Mouse (Mus musculus) myocyte (in vitro differentiated cells): ENCODE measurements around the gene Nktr.

Experiments
- CEBPB ChIP-seq: IDR thresholded peaks from 2 replicates; pipeline ENCODE4 v1.6.1; 2011; ENCODE audit warnings: mild to moderate bottlenecking, moderate library complexity; ENCODE audit not compliant: poor library complexity, insufficient read depth, severe bottlenecking
- E2F4 ChIP-seq: IDR thresholded peaks from one replicate; pipeline ENCODE4 v1.6.1; 2011; ENCODE audit warnings: mild to moderate bottlenecking, control low read depth, moderate library complexity; ENCODE audit not compliant: insufficient read depth
- MAX ChIP-seq: IDR thresholded peaks from one replicate; pipeline ENCODE4 v1.6.1; 2011; ENCODE audit warnings: low read depth, mild to moderate bottlenecking, control low read depth
- MYOD1 ChIP-seq, 3 experiments: IDR thresholded peaks; one replicate each; pipeline ENCODE4 v1.6.1; 2011; ENCODE audit warnings: control low read depth in 2 of 3, low read depth in 2 of 3, mild to moderate bottlenecking in 2 of 3, moderate library complexity in 1 of 3; ENCODE audit not compliant: insufficient read length in 2 of 3, control insufficient read depth in 1 of 3
- MYOG ChIP-seq, 3 experiments: IDR thresholded peaks; one replicate each; pipeline ENCODE4 v1.6.1; 2011; ENCODE audit warnings: control low read depth in 2 of 3, low read depth in 2 of 3, mild to moderate bottlenecking in 2 of 3; ENCODE audit not compliant: insufficient read length in 2 of 3, control insufficient read depth in 1 of 3, insufficient read depth in 1 of 3
- POLR2A ChIP-seq: IDR thresholded peaks from one replicate; pipeline ENCODE4 v1.6.1; 2011; ENCODE audit warnings: low read depth, mild to moderate bottlenecking, control low read depth, moderate library complexity; ENCODE audit not compliant: insufficient read length
- POLR2AphosphoS2 ChIP-seq: IDR thresholded peaks from one replicate; pipeline ENCODE4 v1.6.1; 2011; ENCODE audit warnings: low read depth, control low read depth; ENCODE audit not compliant: insufficient read length
- REST ChIP-seq: IDR thresholded peaks from one replicate; pipeline ENCODE4 v1.6.1; 2011; ENCODE audit warnings: mild to moderate bottlenecking, control low read depth, moderate library complexity; ENCODE audit not compliant: insufficient read depth, insufficient read length
- SRF ChIP-seq: IDR thresholded peaks from one replicate; pipeline ENCODE4 v1.6.1; 2011; ENCODE audit warnings: low read depth; ENCODE audit not compliant: control insufficient read depth, insufficient read length
- TCF12 ChIP-seq: IDR thresholded peaks from one replicate; pipeline ENCODE4 v1.6.1; 2011; ENCODE audit warnings: mild to moderate bottlenecking, control low read depth; ENCODE audit not compliant: poor library complexity, insufficient read depth, severe bottlenecking
- TCF3 ChIP-seq: IDR thresholded peaks from one replicate; pipeline ENCODE4 v1.6.1; 2011; ENCODE audit warnings: low read depth, control low read depth; ENCODE audit not compliant: insufficient read length
- USF1 ChIP-seq: IDR thresholded peaks from one replicate; pipeline ENCODE4 v1.6.1; 2011; ENCODE audit warnings: low read depth, mild to moderate bottlenecking, control low read depth, moderate library complexity

- TF ChIP-seq E2F4: no peak
- no peak for TF ChIP-seq USF1
- no peak for TF ChIP-seq MAX
- TF ChIP-seq MYOD1 (IDR thresholded peaks at IDR 0.05; ENCODE audit: control insufficient read depth in 1 of 3, insufficient read length in 2 of 3, low read depth in 2 of 3): peak in 1 of 3 experiments; percentile 69
- TF ChIP-seq POLR2A: no peak
- TF ChIP-seq TCF12: peak; percentile 61
- TF ChIP-seq CEBPB: no peak
- TF ChIP-seq POLR2AphosphoS2: no peak
- TF ChIP-seq SRF: no peak
- TF ChIP-seq MYOG (IDR thresholded peaks at IDR 0.05; ENCODE audit: control insufficient read depth in 1 of 3, insufficient read depth in 1 of 3, insufficient read length in 2 of 3, low read depth in 2 of 3): peak in 2 of 3 experiments; percentile 17 to 72
- TF ChIP-seq REST: no peak
- TF ChIP-seq TCF3: no peak
These were observed 57.5 kb downstream of the Nktr start for GRCm38 (mm10) chr9:121776511-121776910.
